Mouse (Mus musculus) neural tube, embryonic 14.5 days (tissue): ENCODE results near the gene Lce1l. TPM values are rescaled to one million over a fixed set of nuclear protein-coding genes. Genes with fewer than 3 reads are reported as not detected.

Experiments
- polyA plus RNA-seq: library from polyadenylated mRNA; unstranded; fragments of >200 nt; fragmentation: Nextera tagmentation; extraction: Ambion mirVana; gene quantifications from 2 replicates; pipeline ENCODE4 v1.2.1, GENCODE M21; 2014

Lce1l gene
- polyA plus RNA-seq, 1 experiment from 2014 or later, result not detected

Other genes with a start within 250 kb of the Lce1l start
- not detected in 2 replicates for gene 2210017I01Rik, start 243.8 kb downstream of the Lce1l start, polyA plus RNA-seq
- gene Lce6a, start 229.6 kb downstream of the Lce1l start, polyA plus RNA-seq, result not detected in 2 replicates
- not detected in 2 replicates for gene Lce1a1, start 203.0 kb downstream of the Lce1l start, polyA plus RNA-seq
- gene Lce1b, start 194.4 kb downstream of the Lce1l start, polyA plus RNA-seq, result not detected in 2 replicates
- gene Lce1a2, start 181.0 kb downstream of the Lce1l start, polyA plus RNA-seq, result not detected in 2 replicates
- not detected in 2 replicates for gene Lce1c, start 172.0 kb downstream of the Lce1l start, polyA plus RNA-seq
- gene Lce1d, start 164.1 kb downstream of the Lce1l start, polyA plus RNA-seq, result not detected in 2 replicates
- gene Lce1e, start 142.2 kb downstream of the Lce1l start, polyA plus RNA-seq, result not detected in 2 replicates
- gene Lce1f, start 130.9 kb downstream of the Lce1l start, polyA plus RNA-seq, result not detected in 2 replicates
- not detected in 2 replicates for gene Gm38119, start 112.2 kb downstream of the Lce1l start, polyA plus RNA-seq
- not detected in 2 replicates for gene Lce1g, start 98.9 kb downstream of the Lce1l start, polyA plus RNA-seq
- not detected in 2 replicates for gene Lce1h, start 86.2 kb downstream of the Lce1l start, polyA plus RNA-seq
- gene Lce1i, start 72.4 kb downstream of the Lce1l start, polyA plus RNA-seq, result not detected in 2 replicates
- not detected in 2 replicates for gene Lce1j, start 60.8 kb downstream of the Lce1l start, polyA plus RNA-seq
- gene Lce1k, start 43.4 kb downstream of the Lce1l start, polyA plus RNA-seq, result not detected in 2 replicates
- gene Kprp, start 24.0 kb downstream of the Lce1l start, polyA plus RNA-seq, result not detected in 2 replicates
- not detected in 2 replicates for gene 2310050C09Rik, start 18.9 kb upstream of the Lce1l start, polyA plus RNA-seq
- not detected in 2 replicates for gene Lce3a, start 74.9 kb upstream of the Lce1l start, polyA plus RNA-seq
- not detected in 2 replicates for gene Lce3b, start 81.7 kb upstream of the Lce1l start, polyA plus RNA-seq
- not detected in 2 replicates for gene Lce3c, start 93.2 kb upstream of the Lce1l start, polyA plus RNA-seq
- not detected in 2 replicates for gene Lce3d, start 106.1 kb upstream of the Lce1l start, polyA plus RNA-seq
- not detected in 2 replicates for gene Lce3e, start 115.8 kb upstream of the Lce1l start, polyA plus RNA-seq
- not detected in 2 replicates for gene Lce3f, start 140.9 kb upstream of the Lce1l start, polyA plus RNA-seq
- 1.0 TPM in 1 of 2 replicates, not detected in the other for gene Crct1, start 164.4 kb upstream of the Lce1l start, polyA plus RNA-seq
- gene Lce1m, start 167.8 kb upstream of the Lce1l start, polyA plus RNA-seq, result not detected in 2 replicates
- not detected in 2 replicates for gene Gm4858, start 217.5 kb upstream of the Lce1l start, polyA plus RNA-seq